Mouse (Mus musculus) stomach, postnatal 0 days (tissue): ENCODE measurements around the gene Foxl1. TPM values are rescaled to one million over a fixed set of nuclear protein-coding genes. Genes with fewer than 3 reads are reported as not detected.

Experiments used
- ATAC-seq: fragments of 200-750 bp; cut with Nextera tagmentation; 2 replicates; pipeline ENCODE4 v1.8.0; 2017; ENCODE audit not compliant: low FRiP score, low TSS enrichment
- DNase-seq: peaks from one replicate; pipeline ENCODE4 v3.0.0-alpha.2; 2016; ENCODE audit warnings: low spot score
- H3K27ac ChIP-seq: fragments of 300-500 bp; sonication (generic); replicated peaks from 2 replicates; pipeline ENCODE4 v1.5.1; 2014; ENCODE audit warnings: mild to moderate bottlenecking, control low read depth
- H3K27me3 ChIP-seq: fragments of 300-500 bp; sonication (generic); 2 replicates; pipeline ENCODE4 v1.6.1; 2014; ENCODE audit warnings: low read length; ENCODE audit not compliant: control insufficient read depth, insufficient read depth
- H3K36me3 ChIP-seq: fragments of 300-500 bp; sonication (generic); 2 replicates; pipeline ENCODE4 v1.6.1; 2014; ENCODE audit warnings: low read length, mixed read lengths; ENCODE audit not compliant: control insufficient read depth, insufficient read depth
- H3K4me1 ChIP-seq: fragments of 300-500 bp; sonication (generic); replicated peaks from 2 replicates; pipeline ENCODE4 v1.6.1; 2014; ENCODE audit warnings: antibody characterized with exemption; ENCODE audit not compliant: control insufficient read depth, insufficient read depth
- H3K4me2 ChIP-seq: fragments of 300-500 bp; sonication (generic); replicated peaks from 2 replicates; pipeline ENCODE4 v1.6.1; 2014; ENCODE audit warnings: low read depth, mild to moderate bottlenecking, control low read depth, moderate library complexity
- H3K4me3 ChIP-seq: fragments of 300-500 bp; sonication (generic); 2 replicates; pipeline ENCODE4 v1.5.1; 2014; ENCODE audit warnings: low read depth, low read length, control low read depth
- H3K9ac ChIP-seq: fragments of 300-500 bp; sonication (generic); 2 replicates; pipeline ENCODE4 v1.6.1; 2014; ENCODE audit warnings: mild to moderate bottlenecking, low read length, control low read depth, mixed read lengths
- H3K9me3 ChIP-seq: fragments of 300-500 bp; sonication (generic); 2 replicates; pipeline ENCODE4 v1.6.1; 2016; ENCODE audit warnings: low read length; ENCODE audit not compliant: control insufficient read depth
- CTCF ChIP-seq: IDR thresholded peaks from 2 replicates; pipeline ENCODE4 v1.5.1; 2016; ENCODE audit warnings: antibody characterized with exemption, low read depth, mild to moderate bottlenecking, moderate library complexity
- EP300 ChIP-seq: optimal IDR thresholded peaks from 2 replicates; pipeline ENCODE3; 2016; ENCODE audit warnings: antibody characterized with exemption
- WGBS: fragments of 180-500 bp; shearing (Covaris S2); extraction: QIAGEN DNeasy Blood & Tissue Kit; methylation state at CpG from one replicate; pipeline ENCODE4 v1.1.7; 2014; 5-methylcytosine and 5-hydroxymethylcytosine counted together
- polyA plus RNA-seq: library from polyadenylated mRNA; unstranded; fragments of >200 nt; fragmentation: Nextera tagmentation; extraction: Ambion mirVana; gene quantifications from 2 replicates; pipeline ENCODE4 v1.2.1, GENCODE M21; 2015

Foxl1 gene
- polyA plus RNA-seq, 1 experiment from 2014 or later, result 2.8 TPM

DNA sequence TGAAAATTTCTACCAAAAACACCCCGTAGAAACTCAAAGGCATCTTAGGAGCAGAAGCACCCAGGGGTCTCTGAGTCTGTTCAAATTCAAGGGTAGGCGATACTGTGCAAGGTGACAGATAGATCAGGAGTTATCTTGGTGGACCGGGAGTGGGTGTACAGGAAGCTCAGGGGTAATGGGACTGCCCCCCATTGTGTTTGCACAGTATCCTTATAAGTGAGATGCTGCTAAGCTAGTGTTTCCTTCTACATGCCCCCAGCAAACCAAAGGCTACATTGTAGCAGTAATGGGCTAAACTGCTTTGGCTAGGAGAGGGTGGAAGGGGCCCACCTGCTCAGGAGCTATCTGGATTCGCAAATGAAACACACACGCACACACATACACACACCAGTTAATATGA is 33.7 kb downstream of the Foxl1 start:
- no peaks in the 10 kb centered on the region for H3K9me3 ChIP-seq
- H3K9ac ChIP-seq, result no peak overlapping the region
- WGBS, result 86% methylated on average over 5 of the region's 5 CpGs
- H3K36me3 ChIP-seq, result no peaks in the 10 kb centered on the region
- H3K27me3 ChIP-seq, result no peaks in the 10 kb centered on the region; the same call in 1 of the 2 replicates
- ATAC-seq (no peak), DNase-seq (no peak)
- H3K4me3 ChIP-seq, result no peak overlapping the region
- H3K4me2 ChIP-seq, result no peak overlapping the region
- TF ChIP-seq EP300 (no peak), CTCF (no peak)
- no peaks in the 10 kb centered on the region for H3K4me1 ChIP-seq
- H3K27ac ChIP-seq, result no peak overlapping the region

DNA sequence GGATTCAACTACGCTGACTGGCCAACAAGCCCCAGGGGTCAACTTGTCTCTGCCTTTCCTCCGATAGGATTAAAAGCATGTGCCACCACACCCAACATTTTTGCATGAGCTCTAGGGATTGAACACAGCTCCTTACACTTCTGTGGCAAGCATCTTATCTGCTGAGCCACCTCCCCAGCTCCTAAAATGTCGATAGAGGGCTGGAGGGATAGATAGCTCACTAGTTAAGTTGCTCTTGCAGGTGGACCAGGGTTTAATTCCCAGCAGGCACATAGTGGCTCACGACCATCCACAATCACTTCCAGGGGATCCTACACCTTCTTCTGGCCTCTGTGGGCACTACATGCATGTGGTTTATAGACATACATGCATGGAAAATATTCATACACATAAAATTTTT is 34.7 kb downstream of the Foxl1 start:
- H3K9ac ChIP-seq, result no peak overlapping the region
- H3K27me3 ChIP-seq, result no peaks in the 10 kb centered on the region; the same call in 1 of the 2 replicates
- DNase-seq (no peak), ATAC-seq (no peak)
- no peaks in the 10 kb centered on the region for H3K4me1 ChIP-seq
- no peak overlapping the region for H3K4me3 ChIP-seq
- H3K4me2 ChIP-seq, result no peak overlapping the region
- H3K36me3 ChIP-seq, result no peaks in the 10 kb centered on the region
- H3K27ac ChIP-seq, result no peak overlapping the region
- H3K9me3 ChIP-seq, result no peaks in the 10 kb centered on the region
- TF ChIP-seq EP300 (no peak), CTCF (no peak)
- 74% methylated on average over 4 of the region's 4 CpGs for WGBS

DNA sequence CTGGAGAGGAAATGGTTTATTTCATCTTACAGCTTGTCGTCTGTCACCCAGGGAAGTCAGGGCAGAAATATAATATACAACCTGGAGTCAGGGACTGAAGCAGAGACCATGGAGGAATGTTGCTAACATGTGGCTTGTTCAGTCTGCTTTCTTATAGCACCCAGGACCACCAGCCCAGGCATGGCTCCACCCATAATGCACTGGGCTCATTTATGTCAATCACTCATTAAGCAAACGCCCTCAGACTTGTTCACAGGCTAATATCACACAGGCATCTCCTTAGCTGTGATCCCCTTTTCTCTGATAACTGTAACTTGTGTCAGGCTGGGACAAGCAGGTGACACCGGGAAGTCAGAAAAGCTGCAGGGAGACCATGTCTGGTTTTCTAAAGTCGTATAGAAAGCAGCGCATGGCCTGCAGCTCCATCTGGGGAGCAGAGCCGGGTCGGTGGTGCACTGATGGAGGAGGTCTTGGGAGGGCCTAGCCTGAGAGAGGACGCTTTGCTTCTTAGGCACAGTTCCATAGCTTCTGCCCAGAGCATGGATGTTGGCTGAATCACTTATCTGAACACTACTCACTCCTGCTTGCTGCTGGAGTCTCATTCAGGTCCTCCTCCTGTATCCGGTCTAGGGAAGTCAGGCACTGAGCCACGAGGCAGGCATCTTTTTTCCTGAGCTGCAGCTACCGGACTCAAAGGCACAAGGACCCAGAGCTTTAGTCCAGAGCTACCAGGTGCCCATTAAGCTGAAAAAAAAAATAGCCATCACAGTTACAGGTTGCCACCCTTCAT is 35.4 kb downstream of the Foxl1 start:
- DNase-seq (no peak), ATAC-seq (no peak)
- WGBS, result 58% methylated on average over 11 of the region's 11 CpGs

DNA sequence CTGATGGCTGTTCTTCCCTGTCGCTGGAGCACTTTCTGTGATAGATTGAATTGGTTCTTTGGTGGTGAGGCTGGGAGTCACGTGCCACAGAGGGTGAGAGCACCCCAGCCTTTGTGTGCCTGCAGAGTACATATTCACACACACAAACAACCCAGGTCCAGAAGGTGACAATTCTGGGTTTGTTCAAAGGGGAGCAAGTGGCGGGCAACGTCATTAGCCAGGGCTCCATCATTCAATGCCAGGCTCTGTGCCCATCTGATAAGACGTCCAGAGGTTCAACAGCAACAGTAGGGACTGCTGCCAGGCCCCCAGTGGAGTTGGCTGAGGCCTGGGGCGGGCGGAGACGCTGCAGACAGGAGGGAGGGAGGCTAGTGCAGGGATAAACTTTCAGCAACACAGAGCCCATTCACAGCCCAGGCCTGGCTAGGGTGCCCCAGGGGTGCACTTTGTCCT is 36.3 kb downstream of the Foxl1 start:
- WGBS, result 23% methylated on average over 8 of the region's 8 CpGs
- Histone ChIP-seq H3K4me1 (no peaks in the 10 kb centered on the region), H3K9ac (no peak overlapping the region), H3K36me3 (no peaks in the 10 kb centered on the region), H3K4me3 (no peak overlapping the region), H3K27me3 (no peaks in the 10 kb centered on the region; the same call in 1 of the 2 replicates), H3K9me3 (no peaks in the 10 kb centered on the region), H3K4me2 (no peak overlapping the region), H3K27ac (no peak overlapping the region)
- peak; percentile 64 for DNase-seq
- ATAC-seq, result peak; percentile 60
- TF ChIP-seq CTCF (no peak), EP300 (no peak)

More for the DNA sequence above, 35.4 kb downstream of the Foxl1 start:
- no peak for TF ChIP-seq CTCF
- no peak for TF ChIP-seq EP300
- H3K27ac ChIP-seq, result no peak overlapping the region
- no peak overlapping the region for H3K9ac ChIP-seq
- H3K9me3 ChIP-seq, result no peaks in the 10 kb centered on the region
- no peak overlapping the region for H3K4me3 ChIP-seq
- no peaks in the 10 kb centered on the region for H3K4me1 ChIP-seq
- H3K27me3 ChIP-seq, result no peaks in the 10 kb centered on the region; the same call in 1 of the 2 replicates
- H3K36me3 ChIP-seq, result no peaks in the 10 kb centered on the region
- no peak overlapping the region for H3K4me2 ChIP-seq

DNA sequence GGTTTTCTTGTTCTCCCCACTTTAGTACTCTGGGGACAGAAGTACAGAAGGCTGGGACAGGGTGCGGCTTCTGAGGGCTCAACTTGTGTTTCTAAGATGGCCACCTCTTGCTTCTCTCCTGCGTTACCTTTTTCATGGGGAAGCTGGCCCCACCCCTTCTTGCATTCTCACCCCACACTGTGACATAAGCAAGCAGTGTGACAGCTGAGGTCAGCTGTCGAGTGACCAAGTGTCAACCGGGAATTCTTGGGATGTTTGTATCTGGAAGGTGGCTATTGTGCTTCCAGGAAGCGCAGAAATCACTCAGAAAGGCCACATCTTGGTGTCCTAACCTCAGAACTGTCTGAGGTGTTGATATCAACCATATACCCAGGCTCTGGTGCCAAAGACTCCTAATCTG is 40.3 kb downstream of the Foxl1 start:
- H3K36me3 ChIP-seq, result no peaks in the 10 kb centered on the region
- 58% methylated on average over 5 of the region's 5 CpGs for WGBS
- TF ChIP-seq CTCF (no peak), EP300 (no peak)
- no peak for DNase-seq
- no peak overlapping the region for H3K9ac ChIP-seq
- no peak overlapping the region for H3K4me3 ChIP-seq
- H3K9me3 ChIP-seq, result no peaks in the 10 kb centered on the region
- H3K27me3 ChIP-seq, result no peaks in the 10 kb centered on the region
- H3K4me2 ChIP-seq, result no peak overlapping the region
- ATAC-seq, result no peak
- H3K4me1 ChIP-seq, result no peaks in the 10 kb centered on the region
- H3K27ac ChIP-seq, result no peak overlapping the region

DNA sequence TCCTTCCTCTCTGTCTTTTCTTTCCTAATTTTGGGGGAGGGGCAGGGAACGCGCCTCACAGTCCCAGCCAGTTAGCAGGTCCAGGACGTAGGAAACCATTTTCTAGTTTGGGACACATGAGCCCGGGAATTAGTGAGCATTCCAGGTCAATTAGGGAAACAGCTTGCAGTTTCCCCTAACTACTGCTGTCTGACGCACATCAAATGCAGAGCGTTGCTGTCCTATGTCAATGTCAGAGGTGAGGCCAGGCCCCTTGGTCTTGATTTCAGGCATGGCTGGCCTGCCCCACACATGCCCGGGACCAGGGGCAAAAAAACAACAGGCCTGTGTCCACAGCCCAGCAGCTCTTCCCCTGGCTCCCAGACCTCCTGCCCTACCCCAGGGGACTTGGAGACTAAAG is 42.4 kb downstream of the Foxl1 start:
- no peak overlapping the region for H3K4me2 ChIP-seq
- H3K4me1 ChIP-seq, result no peaks in the 10 kb centered on the region
- H3K27ac ChIP-seq, result no peak overlapping the region
- H3K9me3 ChIP-seq, result no peaks in the 10 kb centered on the region
- H3K36me3 ChIP-seq, result no peaks in the 10 kb centered on the region
- no peak for TF ChIP-seq EP300
- TF ChIP-seq CTCF, result no peak
- no peak for ATAC-seq
- H3K4me3 ChIP-seq, result no peak overlapping the region
- 49% methylated on average over 7 of the region's 7 CpGs for WGBS
- no peak for DNase-seq
- H3K9ac ChIP-seq, result no peak overlapping the region
- no peaks in the 10 kb centered on the region for H3K27me3 ChIP-seq
